27 mouse cellular contexts compared by ENCODE assay signal in the genomic region with DNA sequence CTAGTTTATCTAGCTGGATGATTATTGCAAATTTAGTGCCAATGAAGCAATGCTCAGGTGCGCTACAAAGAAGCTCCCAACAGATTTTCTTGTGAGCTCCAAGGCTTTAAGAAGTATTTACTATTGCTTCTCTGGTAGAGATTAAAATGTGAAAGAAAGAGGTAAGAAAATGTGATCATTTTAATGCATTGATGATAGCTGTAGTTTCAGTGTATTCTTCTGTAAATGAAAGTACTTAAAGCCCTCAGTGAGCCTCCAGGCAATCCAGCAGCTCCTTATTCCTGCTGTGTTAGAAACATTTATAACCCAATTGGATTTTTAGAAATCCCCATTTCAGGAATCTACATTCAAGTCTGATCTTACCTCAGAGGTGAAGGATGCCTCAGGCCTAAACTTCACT.
DNase-seq lines count a peak whose midpoint lies in the region; ATAC-seq lines count a peak whose summit lies in the region.
"Had no signal": no experiment of that assay in that cellular context is flagged by ENCODE, and none has a peak within 500 bp of the region (broad histone marks: within the 10 kb centered on the region; RNA-seq: fewer than 3 reads in every experiment).

No protein-coding gene starts in this region.

- H3K4me1 ChIP-seq in midbrain, embryonic 14.5 days (ENCODE audit: control insufficient read depth, insufficient read depth, low read length): no peaks in the 10 kb centered on the region
- no peaks in the 10 kb centered on the region for H3K4me1 ChIP-seq in midbrain, embryonic 16.5 days (ENCODE audit: control insufficient read depth, insufficient read depth, low read length)
- H3K4me1 ChIP-seq: embryonic facial prominence, embryonic 10.5 days; embryonic facial prominence, embryonic 12.5 days; forebrain, embryonic 13.5 days; forebrain, embryonic 15.5 days had no signal

- 86% methylated on average over 1 of the region's 1 CpGs for WGBS in midbrain, embryonic 14.5 days
- WGBS in midbrain, embryonic 16.5 days: 68% methylated on average over 1 of the region's 1 CpGs

- no peak overlapping the region for H3K4me3 ChIP-seq in midbrain, embryonic 14.5 days (replicated peaks; ENCODE audit: low read depth, low read length)
- H3K4me3 ChIP-seq in midbrain, embryonic 16.5 days (ENCODE audit: low read depth, low read length): no peak overlapping the region
- H3K4me3 ChIP-seq: embryonic facial prominence, embryonic 10.5 days; embryonic facial prominence, embryonic 12.5 days; forebrain, embryonic 13.5 days; forebrain, embryonic 15.5 days had no signal

- no peaks in the 10 kb centered on the region for H3K27me3 ChIP-seq in midbrain, embryonic 14.5 days (ENCODE audit: control insufficient read depth, insufficient read depth, low read length)
- no peaks in the 10 kb centered on the region for H3K27me3 ChIP-seq in midbrain, embryonic 16.5 days (ENCODE audit: control insufficient read depth, insufficient read depth, low read depth, low read length)
- H3K27me3 ChIP-seq: CH12.LX; embryonic facial prominence, embryonic 12.5 days; forebrain, embryonic 13.5 days; forebrain, embryonic 15.5 days; Patski had no signal

- no peaks in the 10 kb centered on the region for H3K36me3 ChIP-seq in midbrain, embryonic 14.5 days (ENCODE audit: control insufficient read depth, insufficient read depth, low read length)
- H3K36me3 ChIP-seq in midbrain, embryonic 16.5 days (ENCODE audit: control insufficient read depth, insufficient read depth, low read length): no peaks in the 10 kb centered on the region
- H3K36me3 ChIP-seq: embryonic facial prominence, embryonic 10.5 days; embryonic facial prominence, embryonic 12.5 days; forebrain, embryonic 15.5 days; G1E had no signal

- no peak for ATAC-seq in midbrain, embryonic 14.5 days (ENCODE audit: low FRiP score, low TSS enrichment)
- no peak for ATAC-seq in midbrain, embryonic 16.5 days
- ATAC-seq: activated CD4-positive, CD25-positive, alpha-beta regulatory T cell, adult 4 months; CD4-positive, CD25-positive, alpha-beta regulatory T cell, adult 4 months; forebrain, embryonic 13.5 days; forebrain, embryonic 15.5 days; forebrain, postnatal 0 days; Patski had no signal

- H3K27ac ChIP-seq in midbrain, embryonic 14.5 days (replicated peaks; ENCODE audit: low read depth, low read length): no peak overlapping the region
- no peak overlapping the region for H3K27ac ChIP-seq in midbrain, embryonic 16.5 days (ENCODE audit: low read length)
- H3K27ac ChIP-seq: embryonic facial prominence, embryonic 10.5 days; embryonic facial prominence, embryonic 12.5 days; forebrain, embryonic 13.5 days; forebrain, embryonic 15.5 days had no signal

- no peak overlapping the region for H3K9ac ChIP-seq in midbrain, embryonic 14.5 days (replicated peaks; ENCODE audit: low read length)
- H3K9ac ChIP-seq in midbrain, embryonic 16.5 days (ENCODE audit: low read depth, low read length): no peak overlapping the region
- H3K9ac ChIP-seq: embryonic facial prominence, embryonic 12.5 days; forebrain, embryonic 13.5 days; forebrain, embryonic 15.5 days; forebrain, postnatal 0 days had no signal

- H3K9me3 ChIP-seq in midbrain, embryonic 14.5 days (ENCODE audit: control insufficient read depth, low read length): no peaks in the 10 kb centered on the region
- no peaks in the 10 kb centered on the region for H3K9me3 ChIP-seq in midbrain, embryonic 16.5 days (replicated peaks; ENCODE audit: control insufficient read depth, low read length, poor library complexity, severe bottlenecking)
- H3K9me3 ChIP-seq: embryonic facial prominence, embryonic 10.5 days; embryonic facial prominence, embryonic 12.5 days; forebrain, embryonic 13.5 days; forebrain, embryonic 15.5 days; G1E had no signal

- no peak overlapping the region for H3K4me2 ChIP-seq in midbrain, embryonic 14.5 days (ENCODE audit: low read length)
- no peak overlapping the region for H3K4me2 ChIP-seq in midbrain, embryonic 16.5 days (ENCODE audit: low read length)
- H3K4me2 ChIP-seq: embryonic facial prominence, embryonic 12.5 days; forebrain, embryonic 13.5 days; forebrain, embryonic 15.5 days had no signal

- DNase-seq in midbrain, embryonic 14.5 days: peak; percentile 29
- DNase-seq in ES-CJ7 (ENCODE audit: low read depth, low spot score) (peak; percentile 25), R1 (ENCODE audit: low read depth, low spot score) (peak; percentile 8)
- DNase-seq in brain, adult 2 months (ENCODE audit: low read depth, low spot score): peak; percentile 1
- no peak for DNase-seq in c-Kit-positive CD71-positive TER-119-positive erythroid progenitor cells, embryonic 14.5 days (ENCODE audit: low spot score)
- no peak for DNase-seq in gastrocnemius, postnatal 4 days (ENCODE audit: low spot score in 2 of 2)
- DNase-seq in right cerebral cortex, postnatal 4 days: no peak
- DNase-seq: adrenal gland, adult 8-10 months; adrenal gland, postnatal 14 days; adrenal gland, postnatal 36 days; B cell, adult 2 months; cerebellum, adult 11-12 months; cerebellum, adult 2 months; cerebellum, adult 9-10 months; cerebellum, postnatal 10 days; cerebellum, postnatal 25 days; forebrain, postnatal 0 days had no signal

Comparison
In these comparisons a context has a peak if more than half of its experiments do, and no peak if none do; other contexts are left out.
1. DNase-seq: peak in midbrain, embryonic 14.5 days (single experiment), ES-CJ7 (single experiment), R1 (single experiment) and brain, adult 2 months (single experiment); none in c-Kit-positive CD71-positive TER-119-positive erythroid progenitor cells, embryonic 14.5 days (single experiment), gastrocnemius, postnatal 4 days (0 of 2) and right cerebral cortex, postnatal 4 days (single experiment).